In the genomic region with DNA sequence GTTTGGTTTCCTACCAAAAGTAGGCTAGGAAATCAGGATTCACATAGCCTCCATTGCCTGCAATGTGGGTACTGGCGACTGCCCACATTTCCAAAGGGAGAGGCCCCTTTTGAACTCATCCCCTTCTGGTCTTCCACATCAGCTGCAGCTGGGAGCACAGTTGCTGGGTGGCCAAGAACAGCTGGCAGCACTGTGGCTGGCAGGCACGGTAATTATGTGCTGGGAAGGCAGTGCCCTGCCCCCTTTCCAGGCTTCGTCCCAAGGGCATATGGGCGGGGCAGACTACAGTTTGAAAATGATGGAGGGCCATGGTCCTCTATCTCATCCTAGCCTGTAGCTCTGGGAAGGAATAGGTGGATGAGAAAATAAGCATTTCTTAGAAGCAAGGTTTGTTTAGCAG, we compare ENCODE assay signal across 9 mouse cellular contexts. TPM values are rescaled to one million over a fixed set of nuclear protein-coding genes. Genes with fewer than 3 reads are reported as not detected.
A peak's percentile ranks its signal among the peaks of the same experiment; 100 is the strongest.
DNase-seq lines count a peak whose midpoint lies in the region; ATAC-seq and TF ChIP-seq lines count a peak whose summit lies in the region.
"Had no signal": no experiment of that assay in that cellular context is flagged by ENCODE, and none has a peak within 500 bp of the region (broad histone marks: within the 10 kb centered on the region; RNA-seq: fewer than 3 reads in every experiment).

No protein-coding gene starts in this region.

- peak; percentile 40; the same call in 1 of the 2 replicates for ATAC-seq in kidney, embryonic 16.5 days (ENCODE audit: low FRiP score, low TSS enrichment)
- ATAC-seq in granulocyte monocyte progenitor cell, adult 5-6 weeks (replicated peaks; ENCODE audit: poor library complexity, severe bottlenecking) = no peak

- TF ChIP-seq RAD21 in CH12.LX (IDR thresholded peaks at IDR 0.05; ENCODE audit: low read depth, low read length) = no peak

- H3K9ac ChIP-seq in kidney, embryonic 16.5 days (replicated peaks; ENCODE audit: low read length) = no peak overlapping the region
- no peak overlapping the region for H3K9ac ChIP-seq in CH12.LX (ENCODE audit: insufficient read depth, low read depth)

- no peaks in the 10 kb centered on the region for H3K79me2 ChIP-seq in CH12.LX (replicated peaks; ENCODE audit: control insufficient read depth, extremely low read depth, insufficient read depth, poor library complexity, severe bottlenecking)

- no peaks in the 10 kb centered on the region for H3K9me3 ChIP-seq in kidney, embryonic 16.5 days (ENCODE audit: low read length)
- H3K9me3 ChIP-seq in CH12.LX (replicated peaks; ENCODE audit: low read length) = peaks cover 12% of the 10 kb centered on the region
- no peaks in the 10 kb centered on the region for H3K9me3 ChIP-seq in limb, embryonic 10.5 days (replicated peaks)

- TF ChIP-seq POLR2A in CH12.LX (IDR thresholded peaks at IDR 0.05; ENCODE audit: low read depth, low read length) = no peak

- H3K27me3 ChIP-seq in kidney, embryonic 16.5 days (ENCODE audit: insufficient read depth, low read length) = no peaks in the 10 kb centered on the region
- no peaks in the 10 kb centered on the region for H3K27me3 ChIP-seq in CH12.LX (replicated peaks)
- H3K27me3 ChIP-seq in limb, embryonic 10.5 days (ENCODE audit: low read depth, poor library complexity, severe bottlenecking) = no peaks in the 10 kb centered on the region

- peak; percentile 35; the same call in 1 of the 2 replicates for TF ChIP-seq EP300 in CH12.LX (IDR thresholded peaks at IDR 0.05; ENCODE audit: low read length)

- no peak for DNase-seq in kidney, adult 18-20 months
- no peak for DNase-seq in CH12.LX (ENCODE audit: extremely low read depth)
- peak; percentile 85 for DNase-seq in adrenal gland, postnatal 14 days
- DNase-seq in limb, embryonic 10.5 days (ENCODE audit: low spot score) = peak; percentile 57
- no peak for DNase-seq in cerebellum, adult 11 months
- DNase-seq: cerebellum, postnatal 25 days; thymus, adult 2 months had no signal

- TF ChIP-seq CTCF in CH12.LX (conservative IDR thresholded peaks at IDR 0.05 in 1 of 2, IDR thresholded peaks at IDR 0.05 in 1 of 2; ENCODE audit: low read depth in 2 of 2, low read length in 2 of 2) = no peak

- H3K4me1 ChIP-seq in kidney, embryonic 16.5 days (ENCODE audit: insufficient read depth, low read length) = peaks cover 16% of the 10 kb centered on the region
- peaks cover 46 to 75% of the 10 kb centered on the region in 2 experiments for H3K4me1 ChIP-seq in CH12.LX (ENCODE audit: control insufficient read depth in 1 of 2, insufficient read depth in 2 of 2)
- peaks cover 37% of the 10 kb centered on the region for H3K4me1 ChIP-seq in limb, embryonic 10.5 days

- H3K4me2 ChIP-seq in kidney, embryonic 16.5 days (replicated peaks; ENCODE audit: low read depth, low read length) = no peak overlapping the region; the same call in 1 of the 2 replicates
- no peak overlapping the region for H3K4me2 ChIP-seq in CH12.LX (ENCODE audit: insufficient read depth, low read depth, poor library complexity, severe bottlenecking)

- H3K27ac ChIP-seq in kidney, embryonic 16.5 days (ENCODE audit: low read length) = 0 out of 2 replicates have a peak overlapping the region, but pooled peaks have one; percentile 17
- no peak overlapping the region for H3K27ac ChIP-seq in CH12.LX (ENCODE audit: insufficient read depth, low read depth)
- 0 out of 2 replicates have a peak overlapping the region, but pooled peaks have one; percentile 43 for H3K27ac ChIP-seq in limb, embryonic 10.5 days

- in situ Hi-C loops in CH12.LX (cut with MboI; ENCODE audit: low pct_ligation_motif_present, low pct_unique_long_range_greater_than_20kb, low sequenced_read_pairs) = no loop called here

- H3K36me3 ChIP-seq in kidney, embryonic 16.5 days (ENCODE audit: insufficient read depth, low read length) = no peaks in the 10 kb centered on the region
- no peaks in the 10 kb centered on the region for H3K36me3 ChIP-seq in CH12.LX (replicated peaks in 1 of 2; ENCODE audit: control insufficient read depth in 1 of 2, insufficient read depth in 1 of 2, low read length in 1 of 2)
- no peaks in the 10 kb centered on the region for H3K36me3 ChIP-seq in limb, embryonic 10.5 days

- dilution Hi-C loops in CH12.LX (cut with MboI; ENCODE audit: extremely low pct_ligation_motif_present, extremely low pct_unique_long_range_greater_than_20kb, low sequenced_read_pairs) = no loop called here

- no peak overlapping the region for H3K4me3 ChIP-seq in kidney, embryonic 16.5 days (ENCODE audit: low read length)
- H3K4me3 ChIP-seq in CH12.LX (replicated peaks in 1 of 3; ENCODE audit: low read depth in 2 of 3, low read length in 2 of 3, poor library complexity in 1 of 3) = no peak overlapping the region
- H3K4me3 ChIP-seq in limb, embryonic 10.5 days = no peak overlapping the region

- WGBS in kidney, embryonic 16.5 days = 35% methylated on average over 4 of the region's 4 CpGs
- WGBS in limb, embryonic 10.5 days = 30% methylated on average over 4 of the region's 4 CpGs

TF ChIP-seq in CH12.LX, 34 proteins besides CTCF, POLR2A, EP300 and RAD21:
- no peak for TF ChIP-seq JUN (IDR thresholded peaks at IDR 0.05; ENCODE audit: insufficient read depth, low read depth, low read length)
- no peak for TF ChIP-seq SIN3A (IDR thresholded peaks at IDR 0.05; ENCODE audit: low read length)
- TF ChIP-seq GABPA (IDR thresholded peaks at IDR 0.05; ENCODE audit: insufficient replicate concordance, low read depth, low read length) = no peak
- no peak for TF ChIP-seq MXI1 (IDR thresholded peaks at IDR 0.05; ENCODE audit: low read depth, low read length)
- TF ChIP-seq MEF2A (IDR thresholded peaks at IDR 0.05; ENCODE audit: borderline replicate concordance, low read depth, low read length) = no peak
- peak; percentile 50 for TF ChIP-seq TCF12 (IDR thresholded peaks at IDR 0.05; ENCODE audit: low read depth, low read length)
- no peak for TF ChIP-seq MAX (IDR thresholded peaks at IDR 0.05; ENCODE audit: low read length)
- no peak for TF ChIP-seq PAX5 (IDR thresholded peaks at IDR 0.05; ENCODE audit: low read length)
- no peak for TF ChIP-seq ZC3H11A (IDR thresholded peaks at IDR 0.05; ENCODE audit: low read depth, low read length)
- TF ChIP-seq HCFC1 (IDR thresholded peaks at IDR 0.05; ENCODE audit: low read depth, low read length) = no peak
- TF ChIP-seq MYC (IDR thresholded peaks at IDR 0.05; ENCODE audit: low read depth, low read length) = no peak
- 0 out of 2 replicates have a peak, but pooled peaks have one; percentile 20 for TF ChIP-seq NRF1 (IDR thresholded peaks at IDR 0.05; ENCODE audit: low read depth, low read length)
- TF ChIP-seq CHD2 (IDR thresholded peaks at IDR 0.05; ENCODE audit: low read length) = peak; percentile 31; the same call in 1 of the 2 replicates
- TF ChIP-seq MAZ (IDR thresholded peaks at IDR 0.05; ENCODE audit: low read depth, low read length) = no peak
- TF ChIP-seq ETS1 (conservative IDR thresholded peaks at IDR 0.05; ENCODE audit: low read depth, low read length) = peak; percentile 75
- peak; percentile 28; the same call in 1 of the 2 replicates for TF ChIP-seq BHLHE40 (IDR thresholded peaks at IDR 0.05; ENCODE audit: low read depth, low read length)
- no peak for TF ChIP-seq MAFK (IDR thresholded peaks at IDR 0.05; ENCODE audit: insufficient replicate concordance, low read length)
- TF ChIP-seq USF1 (IDR thresholded peaks at IDR 0.05; ENCODE audit: low read depth, low read length) = no peak
- TF ChIP-seq CHD1 (IDR thresholded peaks at IDR 0.05; ENCODE audit: low read depth, low read length) = no peak
- TF ChIP-seq NELFE (IDR thresholded peaks at IDR 0.05; ENCODE audit: low read depth, low read length) = no peak
- TF ChIP-seq ELF1 (IDR thresholded peaks at IDR 0.05; ENCODE audit: low read depth, low read length) = no peak

RNA-seq across cellular contexts. Expression of a gene that starts 14.9 kb away (rescaled TPM):
- polyA plus RNA-seq in kidney, embryonic 16.5 days (2015; fragmentation: Nextera tagmentation; extraction: Ambion mirVana) = 4.6 and 5.9 TPM in 2 replicates
- total RNA-seq in CH12.LX (2012; rRNA removed) (8.1 and 9.1 TPM in 2 replicates), CH12.LX (2014; rRNA removed) (8.0 and 8.3 TPM in 2 replicates)
- 22.7 and 24.0 TPM in 2 replicates for polyA plus RNA-seq in CH12.LX (2012; ENCODE audit: insufficient read length, low read depth)
- total RNA-seq in adrenal gland, postnatal 14 days (2021) = 33.3 and 38.6 TPM in 2 replicates
- polyA plus RNA-seq in limb, embryonic 10.5 days (2016; fragmentation: Nextera tagmentation; extraction: Ambion mirVana) = 3.2 and 3.3 TPM in 2 replicates
- 3.4 and 9.3 TPM in 2 replicates for total RNA-seq in granulocyte monocyte progenitor cell, adult 5-6 weeks (2014; fragmentation: Nextera tagmentation)
- total RNA-seq in granulocyte monocyte progenitor cell, adult 5-6 weeks (2017) = 1.8 and 6.2 TPM in 2 replicates

Comparison
In these comparisons a context has a peak if more than half of its experiments do, and no peak if none do; other contexts are left out.
1. DNase-seq: peak in adrenal gland, postnatal 14 days (single experiment) and limb, embryonic 10.5 days (single experiment); none in kidney, adult 18-20 months (single experiment), CH12.LX (single experiment) and cerebellum, adult 11 months (single experiment).